ENCODE assay signal across 15 mouse cellular contexts in the genomic region with DNA sequence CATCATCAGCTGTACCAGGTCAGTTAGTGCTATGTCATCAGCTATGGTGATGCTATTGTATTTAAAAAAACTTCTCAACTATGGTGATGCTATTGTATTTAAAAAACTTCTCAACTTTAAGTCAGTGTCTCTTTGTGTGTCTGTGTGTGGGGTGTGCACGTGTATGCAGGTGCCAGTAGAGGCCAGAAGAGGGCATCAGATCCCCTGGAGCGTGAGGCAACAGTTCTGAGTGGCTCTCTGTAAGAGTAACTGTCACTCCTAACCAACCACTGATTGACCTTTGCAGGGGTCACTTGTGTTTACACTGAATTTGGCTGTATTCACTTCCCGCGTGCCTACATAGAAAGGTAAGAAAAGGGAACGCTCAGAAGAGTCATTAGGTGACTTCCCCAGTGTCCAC. TPM values are rescaled to one million over a fixed set of nuclear protein-coding genes. Genes with fewer than 3 reads are reported as not detected.
DNase-seq lines count a peak whose midpoint lies in the region; ATAC-seq and TF ChIP-seq lines count a peak whose summit lies in the region.
"Had no signal": no experiment of that assay in that cellular context is flagged by ENCODE, and none has a peak within 500 bp of the region (broad histone marks: within the 10 kb centered on the region; RNA-seq: fewer than 3 reads in every experiment).

No protein-coding gene starts in this region.

- 0 out of 2 replicates have a peak, but pooled peaks have one; percentile 10 for TF ChIP-seq CTCF in kidney, adult 2 months (conservative IDR thresholded peaks at IDR 0.05; ENCODE audit: insufficient read depth, insufficient read length, low read depth, low read length)
- peak; percentile 38; the same call in 1 of the 2 replicates for TF ChIP-seq CTCF in lung, embryonic 14.5 days (IDR thresholded peaks at IDR 0.05; ENCODE audit: low read depth)
- peak; percentile 41 for TF ChIP-seq CTCF in intestine, postnatal 0 days (IDR thresholded peaks at IDR 0.05; ENCODE audit: low read depth)

- H3K9me3 ChIP-seq in kidney, embryonic 14.5 days (ENCODE audit: control insufficient read depth, low read length): no peaks in the 10 kb centered on the region
- no peaks in the 10 kb centered on the region for H3K9me3 ChIP-seq in lung, embryonic 14.5 days (ENCODE audit: low read depth, low read length)
- H3K9me3 ChIP-seq in intestine, postnatal 0 days (ENCODE audit: control insufficient read depth): no peaks in the 10 kb centered on the region
- H3K9me3 ChIP-seq: embryonic facial prominence, embryonic 15.5 days; forebrain, embryonic 12.5 days; hindbrain, embryonic 15.5 days; liver, embryonic 13.5 days; midbrain, embryonic 15.5 days had no signal

- no peak overlapping the region for H3K4me2 ChIP-seq in kidney, embryonic 14.5 days (replicated peaks; ENCODE audit: low read depth, low read length)
- no peak overlapping the region for H3K4me2 ChIP-seq in lung, embryonic 14.5 days
- H3K4me2 ChIP-seq in intestine, postnatal 0 days (replicated peaks; ENCODE audit: low read depth): no peak overlapping the region
- H3K4me2 ChIP-seq: embryonic facial prominence, embryonic 15.5 days; forebrain, embryonic 12.5 days; hindbrain, embryonic 15.5 days; liver, embryonic 13.5 days; midbrain, embryonic 15.5 days had no signal

- H3K9ac ChIP-seq in kidney, embryonic 14.5 days (ENCODE audit: low read depth, low read length): no peak overlapping the region
- no peak overlapping the region for H3K9ac ChIP-seq in lung, embryonic 14.5 days
- no peak overlapping the region for H3K9ac ChIP-seq in intestine, postnatal 0 days (ENCODE audit: low read depth, low read length)
- H3K9ac ChIP-seq: embryonic facial prominence, embryonic 15.5 days; forebrain, embryonic 12.5 days; hindbrain, embryonic 15.5 days; liver, embryonic 13.5 days; midbrain, embryonic 15.5 days had no signal

- H3K27me3 ChIP-seq in kidney, adult 2 months (replicated peaks; ENCODE audit: control insufficient read depth, insufficient read depth, low read length): no peaks in the 10 kb centered on the region
- no peaks in the 10 kb centered on the region for H3K27me3 ChIP-seq in kidney, embryonic 14.5 days (ENCODE audit: control insufficient read depth, insufficient read depth, low read length)
- no peaks in the 10 kb centered on the region for H3K27me3 ChIP-seq in lung, embryonic 14.5 days (ENCODE audit: insufficient read depth, low read length)
- no peaks in the 10 kb centered on the region for H3K27me3 ChIP-seq in intestine, postnatal 0 days (replicated peaks; ENCODE audit: control insufficient read depth, insufficient read depth, low read length)
- H3K27me3 ChIP-seq: embryonic facial prominence, embryonic 15.5 days; hindbrain, embryonic 15.5 days; liver, embryonic 13.5 days; midbrain, embryonic 15.5 days; Patski had no signal

- DNase-seq in kidney, adult 2 months: no peak
- DNase-seq in lung, embryonic 14.5 days: no peak
- DNase-seq in lung, postnatal 25 days (ENCODE audit: low spot score): no peak
- DNase-seq in ES-CJ7 (ENCODE audit: low read depth, low spot score): peak; percentile 46
- no peak for DNase-seq in adrenal gland, adult (ENCODE audit: inconsistent age in 2 of 2, low spot score in 1 of 2)
- DNase-seq: cerebellum, adult 18-20 months; kidney, adult 9 months; liver, embryonic 13.5 days had no signal

- H3K4me3 ChIP-seq in kidney, adult 2 months (ENCODE audit: insufficient read depth, low read depth, low read length): no peak overlapping the region
- H3K4me3 ChIP-seq in kidney, embryonic 14.5 days (ENCODE audit: low read length): no peak overlapping the region
- H3K4me3 ChIP-seq in lung, embryonic 14.5 days (ENCODE audit: low read depth, low read length): no peak overlapping the region
- H3K4me3 ChIP-seq in intestine, postnatal 0 days (ENCODE audit: low read depth, low read length): no peak overlapping the region
- H3K4me3 ChIP-seq: embryonic facial prominence, embryonic 15.5 days; forebrain, embryonic 12.5 days; hindbrain, embryonic 15.5 days; liver, embryonic 13.5 days; midbrain, embryonic 15.5 days had no signal

- no peak for TF ChIP-seq POLR2A in kidney, adult 2 months (IDR thresholded peaks at IDR 0.05; ENCODE audit: low read depth, low read length)

- no peaks in the 10 kb centered on the region for H3K4me1 ChIP-seq in kidney, adult 2 months (ENCODE audit: control insufficient read depth, insufficient read depth, low read length)
- H3K4me1 ChIP-seq in kidney, embryonic 14.5 days (ENCODE audit: control insufficient read depth, insufficient read depth, low read length): no peaks in the 10 kb centered on the region
- H3K4me1 ChIP-seq in lung, embryonic 14.5 days (ENCODE audit: insufficient read depth): no peaks in the 10 kb centered on the region
- H3K4me1 ChIP-seq in intestine, postnatal 0 days (replicated peaks; ENCODE audit: control insufficient read depth, insufficient read depth, low read length): no peaks in the 10 kb centered on the region
- H3K4me1 ChIP-seq: embryonic facial prominence, embryonic 15.5 days; hindbrain, embryonic 15.5 days; liver, embryonic 13.5 days; midbrain, embryonic 15.5 days had no signal

- peaks cover 4% of the 10 kb centered on the region for H3K36me3 ChIP-seq in kidney, adult 2 months (ENCODE audit: control insufficient read depth, insufficient read depth, low read length)
- H3K36me3 ChIP-seq in kidney, embryonic 14.5 days (ENCODE audit: control insufficient read depth, insufficient read depth, low read length): peaks cover 51% of the 10 kb centered on the region
- H3K36me3 ChIP-seq in lung, embryonic 14.5 days (ENCODE audit: insufficient read depth): peaks cover 56% of the 10 kb centered on the region
- H3K36me3 ChIP-seq in intestine, postnatal 0 days (ENCODE audit: control insufficient read depth, insufficient read depth): peaks cover 48% of the 10 kb centered on the region

- no peak overlapping the region for H3K27ac ChIP-seq in kidney, adult 2 months (ENCODE audit: insufficient read depth, low read depth, low read length)
- H3K27ac ChIP-seq in kidney, embryonic 14.5 days (ENCODE audit: low read depth, low read length): no peak overlapping the region
- H3K27ac ChIP-seq in lung, embryonic 14.5 days (ENCODE audit: low read depth): no peak overlapping the region
- no peak overlapping the region for H3K27ac ChIP-seq in intestine, postnatal 0 days (ENCODE audit: low read depth, low read length)
- H3K27ac ChIP-seq: embryonic facial prominence, embryonic 15.5 days; forebrain, embryonic 12.5 days; hindbrain, embryonic 15.5 days; liver, embryonic 13.5 days; midbrain, embryonic 15.5 days had no signal

- WGBS in kidney, adult 2 months: 94% methylated on average over 5 of the region's 5 CpGs
- WGBS in kidney, embryonic 14.5 days: 88% methylated on average over 5 of the region's 5 CpGs
- 54% methylated on average over 5 of the region's 5 CpGs for WGBS in lung, embryonic 14.5 days
- 77% methylated on average over 5 of the region's 5 CpGs for WGBS in intestine, postnatal 0 days

- ATAC-seq in kidney, embryonic 14.5 days (ENCODE audit: low FRiP score, low TSS enrichment): no peak
- ATAC-seq in lung, embryonic 14.5 days (ENCODE audit: insufficient read depth): no peak
- 0 out of 2 replicates have a peak, but pooled peaks have one; percentile 11 for ATAC-seq in intestine, postnatal 0 days
- ATAC-seq: midbrain, embryonic 15.5 days; Patski had no signal

RNA-seq across cellular contexts. Expression of gene Fancc, which starts 10.7 kb away (rescaled TPM):
- polyA plus RNA-seq in kidney, adult 2 months (2012; rRNA removed): 9.0 and 9.8 TPM in 2 replicates
- polyA plus RNA-seq in kidney, embryonic 14.5 days (2014; fragmentation: Nextera tagmentation; extraction: Ambion mirVana): 18.3 and 24.5 TPM in 2 replicates
- polyA plus RNA-seq in lung, embryonic 14.5 days (2014; fragmentation: Nextera tagmentation; extraction: Ambion mirVana): 25.9 and 27.4 TPM in 2 replicates
- 5.1 and 6.5 TPM in 2 replicates for polyA plus RNA-seq in intestine, postnatal 0 days (2015; fragmentation: Nextera tagmentation; extraction: Ambion mirVana)
